Mouse (Mus musculus): ENCODE results near the gene Naalad2. TPM values are rescaled to one million over a fixed set of nuclear protein-coding genes. Genes with fewer than 3 reads are reported as not detected.
"Not testable (repeated sequence)": the region's sequence is repeated elsewhere in the genome, so short reads cannot be mapped to it uniquely, and the experiment has no call there.

The Naalad2 gene
- total RNA-seq (2021) = 10 to 100 TPM in 1 of 2 experiments, 1 to 10 TPM in 1; 9.5 to 10.1 TPM
- long read RNA-seq, experiment 1, transcript Naalad2-204 (19 exons, 2,799 nt) = major isoform, 5 of 6 reads
- long read RNA-seq, experiment 1, partial matches to known transcripts = 1 of 6 reads
- long read RNA-seq, experiment 1, other reads (novel, unspliced or antisense) = 0 of 6 reads
- long read RNA-seq, experiment 2, partial matches to known transcripts = 0 of 3 reads
- long read RNA-seq, experiment 2, other reads (novel, unspliced or antisense) = 0 of 3 reads

GRCm38 (mm10) chr9:18402895-18403294 is at the start of gene Naalad2:
Gene Naalad2, minus strand, starts transcription at chr9:18402995.
- not testable (repeated sequence) for DNase-seq (ENCODE audit: low spot score in 2 of 2)

GRCm38 (mm10) chr9:18431687-18432086 is 28.9 kb upstream of the Naalad2 start:
- no peak for DNase-seq (ENCODE audit: low spot score in 2 of 2)

- DNase-seq (ENCODE audit: low spot score in 2 of 2) = no peak
These were observed 27.6 kb upstream of the Naalad2 start, which contains the start of gene Mbd3l2 for GRCm38 (mm10) chr9:18430354-18430753. Gene Mbd3l2, plus strand, starts transcription at chr9:18430654.

- not testable (repeated sequence) for DNase-seq (ENCODE audit: low spot score in 2 of 2)
These were observed 9.6 kb upstream of the Naalad2 start for GRCm38 (mm10) chr9:18412371-18412770.

- DNase-seq (ENCODE audit: low spot score in 2 of 2) = no peak
These were observed 1.3 kb upstream of the Naalad2 start, which contains the start of gene Ubtfl1 for GRCm38 (mm10) chr9:18404118-18404517. Gene Ubtfl1, plus strand, starts transcription at chr9:18404418.

GRCm38 (mm10) chr9:18399629-18400028 is 3.2 kb downstream of the Naalad2 start:
- DNase-seq (ENCODE audit: low spot score in 2 of 2) = no peak

- DNase-seq (ENCODE audit: low spot score in 2 of 2) = peak in 1 of 2 experiments; percentile 17
These were observed 17.0 kb downstream of the Naalad2 start for GRCm38 (mm10) chr9:18385782-18386181.

- not testable (repeated sequence) for DNase-seq (ENCODE audit: low spot score in 2 of 2)
These were observed 29.8 kb downstream of the Naalad2 start for GRCm38 (mm10) chr9:18373026-18373425.

GRCm38 (mm10) chr9:18319990-18320389 is 82.8 kb downstream of the Naalad2 start:
- DNase-seq (ENCODE audit: low spot score in 2 of 2) = no peak

GRCm38 (mm10) chr9:18298301-18298700 is 104.5 kb downstream of the Naalad2 start:
- no peak for DNase-seq (ENCODE audit: low spot score in 2 of 2)

- DNase-seq (ENCODE audit: low spot score in 2 of 2) = no peak
These were observed 109.6 kb downstream of the Naalad2 start for GRCm38 (mm10) chr9:18293026-18293781.

- DNase-seq (ENCODE audit: low spot score in 2 of 2) = no peak
These were observed 110.3 kb downstream of the Naalad2 start for GRCm38 (mm10) chr9:18292443-18292922.

GRCm38 (mm10) chr9:18291571-18292429 is 111.0 kb downstream of the Naalad2 start, which contains the start of gene Chordc1:
Gene Chordc1, plus strand, starts transcription at chr9:18292125.
- DNase-seq (ENCODE audit: low spot score in 2 of 2) = peak; percentile 89 to 96

GRCm38 (mm10) chr9:18278693-18279092 is 124.1 kb downstream of the Naalad2 start:
- DNase-seq (ENCODE audit: low spot score in 2 of 2) = not testable (repeated sequence)

- no peak for DNase-seq (ENCODE audit: low spot score in 2 of 2)
These were observed 125.3 kb downstream of the Naalad2 start for GRCm38 (mm10) chr9:18277497-18277896.

- DNase-seq (ENCODE audit: low spot score in 2 of 2) = no peak
These were observed 126.0 kb downstream of the Naalad2 start for GRCm38 (mm10) chr9:18276844-18277243.

- DNase-seq (ENCODE audit: low spot score in 2 of 2) = no peak
These were observed 126.9 kb downstream of the Naalad2 start for GRCm38 (mm10) chr9:18275901-18276300.
